Mouse (Mus musculus) myocyte (in vitro differentiated cells): ENCODE measurements at regions not wholly inside any gene's neighbourhood (a gene's known extent, or its start where the extent isn't known, plus 50 kb on each side); places are given as distances from the start of the nearest gene placed in this dataset.

Source experiments
- H3K27me3 ChIP-seq: one replicate; pipeline ENCODE4 v1.6.1; 2011; ENCODE audit not compliant: control insufficient read depth, insufficient read depth, insufficient read length
- H3K36me3 ChIP-seq: one replicate; pipeline ENCODE4 v1.6.1; 2011; ENCODE audit not compliant: control insufficient read depth, insufficient read depth
- H3K4me2 ChIP-seq: one replicate; pipeline ENCODE4 v1.6.1; 2011; ENCODE audit warnings: low read depth, control low read depth
- H3K4me3 ChIP-seq: one replicate; pipeline ENCODE4 v1.5.1; 2011; ENCODE audit warnings: mild to moderate bottlenecking, control low read depth, moderate library complexity
- H3K79me2 ChIP-seq: one replicate; pipeline ENCODE4 v1.6.1; 2011; ENCODE audit not compliant: control insufficient read depth, insufficient read depth
- H3ac ChIP-seq: one replicate; pipeline ENCODE4 v1.6.1; 2011; ENCODE audit not compliant: control insufficient read depth, insufficient read length
- CEBPB ChIP-seq: IDR thresholded peaks from 2 replicates; pipeline ENCODE4 v1.6.1; 2011; ENCODE audit warnings: mild to moderate bottlenecking, moderate library complexity; ENCODE audit not compliant: poor library complexity, insufficient read depth, severe bottlenecking
- E2F4 ChIP-seq: IDR thresholded peaks from one replicate; pipeline ENCODE4 v1.6.1; 2011; ENCODE audit warnings: mild to moderate bottlenecking, control low read depth, moderate library complexity; ENCODE audit not compliant: insufficient read depth
- MAX ChIP-seq: IDR thresholded peaks from one replicate; pipeline ENCODE4 v1.6.1; 2011; ENCODE audit warnings: low read depth, mild to moderate bottlenecking, control low read depth
- MYOD1 ChIP-seq, 3 experiments: IDR thresholded peaks; one replicate each; pipeline ENCODE4 v1.6.1; 2011; ENCODE audit warnings: control low read depth in 2 of 3, low read depth in 2 of 3, mild to moderate bottlenecking in 2 of 3, moderate library complexity in 1 of 3; ENCODE audit not compliant: insufficient read length in 2 of 3, control insufficient read depth in 1 of 3
- MYOG ChIP-seq, 3 experiments: IDR thresholded peaks; one replicate each; pipeline ENCODE4 v1.6.1; 2011; ENCODE audit warnings: control low read depth in 2 of 3, low read depth in 2 of 3, mild to moderate bottlenecking in 2 of 3; ENCODE audit not compliant: insufficient read length in 2 of 3, control insufficient read depth in 1 of 3, insufficient read depth in 1 of 3
- POLR2A ChIP-seq: IDR thresholded peaks from one replicate; pipeline ENCODE4 v1.6.1; 2011; ENCODE audit warnings: low read depth, mild to moderate bottlenecking, control low read depth, moderate library complexity; ENCODE audit not compliant: insufficient read length
- POLR2AphosphoS2 ChIP-seq: IDR thresholded peaks from one replicate; pipeline ENCODE4 v1.6.1; 2011; ENCODE audit warnings: low read depth, control low read depth; ENCODE audit not compliant: insufficient read length
- REST ChIP-seq: IDR thresholded peaks from one replicate; pipeline ENCODE4 v1.6.1; 2011; ENCODE audit warnings: mild to moderate bottlenecking, control low read depth, moderate library complexity; ENCODE audit not compliant: insufficient read depth, insufficient read length
- SRF ChIP-seq: IDR thresholded peaks from one replicate; pipeline ENCODE4 v1.6.1; 2011; ENCODE audit warnings: low read depth; ENCODE audit not compliant: control insufficient read depth, insufficient read length
- TCF12 ChIP-seq: IDR thresholded peaks from one replicate; pipeline ENCODE4 v1.6.1; 2011; ENCODE audit warnings: mild to moderate bottlenecking, control low read depth; ENCODE audit not compliant: poor library complexity, insufficient read depth, severe bottlenecking
- TCF3 ChIP-seq: IDR thresholded peaks from one replicate; pipeline ENCODE4 v1.6.1; 2011; ENCODE audit warnings: low read depth, control low read depth; ENCODE audit not compliant: insufficient read length
- USF1 ChIP-seq: IDR thresholded peaks from one replicate; pipeline ENCODE4 v1.6.1; 2011; ENCODE audit warnings: low read depth, mild to moderate bottlenecking, control low read depth, moderate library complexity

GRCm38 (mm10) chr14:99548363-99549248 lies 250.1 kb downstream of the Klf5 start:
- no peak for TF ChIP-seq REST
- peak in 2 of 3 experiments; percentile 13 to 16 for TF ChIP-seq MYOD1 (IDR thresholded peaks at IDR 0.05; ENCODE audit: control insufficient read depth in 1 of 3, insufficient read length in 2 of 3, low read depth in 2 of 3)
- no peak for TF ChIP-seq POLR2AphosphoS2
- 0 out of 2 replicates have a peak, but pooled peaks have one; percentile 17 for TF ChIP-seq CEBPB
- H3K27me3 ChIP-seq, result no peaks in the 10 kb centered on the region

GRCm38 (mm10) chr14:99564024-99564423 lies 265.5 kb downstream of the Klf5 start:
- no peaks in the 10 kb centered on the region for H3K27me3 ChIP-seq
- H3K4me2 ChIP-seq, result no peak overlapping the region
- H3ac ChIP-seq, result no peak overlapping the region
- H3K4me3 ChIP-seq, result no peak overlapping the region
- no peaks in the 10 kb centered on the region for H3K79me2 ChIP-seq
- no peaks in the 10 kb centered on the region for H3K36me3 ChIP-seq
- TF ChIP-seq POLR2AphosphoS2, result no peak
- TF ChIP-seq POLR2A, result no peak
- no peak for TF ChIP-seq CEBPB
- no peak for TF ChIP-seq TCF12
- no peak for TF ChIP-seq MYOD1 (IDR thresholded peaks at IDR 0.05; ENCODE audit: control insufficient read depth in 1 of 3, insufficient read length in 2 of 3, low read depth in 2 of 3)
- TF ChIP-seq USF1, result no peak
- no peak for TF ChIP-seq MAX
- TF ChIP-seq TCF3, result no peak
- TF ChIP-seq E2F4, result no peak
- TF ChIP-seq REST, result no peak
- TF ChIP-seq SRF, result no peak
- no peak for TF ChIP-seq MYOG (IDR thresholded peaks at IDR 0.05; ENCODE audit: control insufficient read depth in 1 of 3, insufficient read depth in 1 of 3, insufficient read length in 2 of 3, low read depth in 2 of 3)

More at GRCm38 (mm10) chr14:99548363-99549248, 250.1 kb downstream of the Klf5 start:
- H3K4me3 ChIP-seq, result no peak overlapping the region
- H3K36me3 ChIP-seq, result no peaks in the 10 kb centered on the region
- H3K4me2 ChIP-seq, result peak overlapping the region; percentile 85
- no peak overlapping the region for H3ac ChIP-seq
- H3K79me2 ChIP-seq, result no peaks in the 10 kb centered on the region

GRCm38 (mm10) chr14:99574146-99574545 lies 275.7 kb downstream of the Klf5 start:
- Histone ChIP-seq H3K4me2 (no peak overlapping the region), H3ac (no peak overlapping the region), H3K27me3 (no peaks in the 10 kb centered on the region), H3K79me2 (no peaks in the 10 kb centered on the region), H3K36me3 (no peaks in the 10 kb centered on the region), H3K4me3 (no peak overlapping the region)
- TF ChIP-seq MAX (no peak), MYOG (IDR thresholded peaks at IDR 0.05; ENCODE audit: control insufficient read depth in 1 of 3, insufficient read depth in 1 of 3, insufficient read length in 2 of 3, low read depth in 2 of 3) (no peak), E2F4 (no peak), TCF3 (no peak), POLR2AphosphoS2 (no peak), REST (no peak), TCF12 (no peak), MYOD1 (IDR thresholded peaks at IDR 0.05; ENCODE audit: control insufficient read depth in 1 of 3, insufficient read length in 2 of 3, low read depth in 2 of 3) (no peak), CEBPB (no peak), POLR2A (no peak), SRF (no peak), USF1 (no peak)

- no peak overlapping the region for H3K4me3 ChIP-seq
- no peak for TF ChIP-seq MAX
- TF ChIP-seq SRF, result no peak
- no peak for TF ChIP-seq MYOG (IDR thresholded peaks at IDR 0.05; ENCODE audit: control insufficient read depth in 1 of 3, insufficient read depth in 1 of 3, insufficient read length in 2 of 3, low read depth in 2 of 3)
- no peak for TF ChIP-seq TCF3
- no peak for TF ChIP-seq CEBPB
- TF ChIP-seq MYOD1 (IDR thresholded peaks at IDR 0.05; ENCODE audit: control insufficient read depth in 1 of 3, insufficient read length in 2 of 3, low read depth in 2 of 3), result no peak
- no peak for TF ChIP-seq E2F4
- no peak for TF ChIP-seq POLR2A
- no peak for TF ChIP-seq USF1
- TF ChIP-seq REST, result no peak
- no peak for TF ChIP-seq TCF12
- TF ChIP-seq POLR2AphosphoS2, result no peak
Measured at GRCm38 (mm10) chr14:99578665-99579064, 280.2 kb downstream of the Klf5 start.

More at GRCm38 (mm10) chr14:99578665-99579064, 280.2 kb downstream of the Klf5 start:
- Histone ChIP-seq H3K36me3 (no peaks in the 10 kb centered on the region), H3ac (no peak overlapping the region), H3K27me3 (no peaks in the 10 kb centered on the region), H3K79me2 (no peaks in the 10 kb centered on the region), H3K4me2 (no peak overlapping the region)
